Mouse (Mus musculus) myocyte (in vitro differentiated cells): ENCODE measurements around the gene Sds.

Experiments used
- CEBPB ChIP-seq: IDR thresholded peaks from 2 replicates; pipeline ENCODE4 v1.6.1; 2011; ENCODE audit warnings: mild to moderate bottlenecking, moderate library complexity; ENCODE audit not compliant: poor library complexity, insufficient read depth, severe bottlenecking
- E2F4 ChIP-seq: IDR thresholded peaks from one replicate; pipeline ENCODE4 v1.6.1; 2011; ENCODE audit warnings: mild to moderate bottlenecking, control low read depth, moderate library complexity; ENCODE audit not compliant: insufficient read depth
- MAX ChIP-seq: IDR thresholded peaks from one replicate; pipeline ENCODE4 v1.6.1; 2011; ENCODE audit warnings: low read depth, mild to moderate bottlenecking, control low read depth
- POLR2A ChIP-seq: IDR thresholded peaks from one replicate; pipeline ENCODE4 v1.6.1; 2011; ENCODE audit warnings: low read depth, mild to moderate bottlenecking, control low read depth, moderate library complexity; ENCODE audit not compliant: insufficient read length
- POLR2AphosphoS2 ChIP-seq: IDR thresholded peaks from one replicate; pipeline ENCODE4 v1.6.1; 2011; ENCODE audit warnings: low read depth, control low read depth; ENCODE audit not compliant: insufficient read length
- REST ChIP-seq: IDR thresholded peaks from one replicate; pipeline ENCODE4 v1.6.1; 2011; ENCODE audit warnings: mild to moderate bottlenecking, control low read depth, moderate library complexity; ENCODE audit not compliant: insufficient read depth, insufficient read length
- SRF ChIP-seq: IDR thresholded peaks from one replicate; pipeline ENCODE4 v1.6.1; 2011; ENCODE audit warnings: low read depth; ENCODE audit not compliant: control insufficient read depth, insufficient read length
- TCF12 ChIP-seq: IDR thresholded peaks from one replicate; pipeline ENCODE4 v1.6.1; 2011; ENCODE audit warnings: mild to moderate bottlenecking, control low read depth; ENCODE audit not compliant: poor library complexity, insufficient read depth, severe bottlenecking
- USF1 ChIP-seq: IDR thresholded peaks from one replicate; pipeline ENCODE4 v1.6.1; 2011; ENCODE audit warnings: low read depth, mild to moderate bottlenecking, control low read depth, moderate library complexity

DNA sequence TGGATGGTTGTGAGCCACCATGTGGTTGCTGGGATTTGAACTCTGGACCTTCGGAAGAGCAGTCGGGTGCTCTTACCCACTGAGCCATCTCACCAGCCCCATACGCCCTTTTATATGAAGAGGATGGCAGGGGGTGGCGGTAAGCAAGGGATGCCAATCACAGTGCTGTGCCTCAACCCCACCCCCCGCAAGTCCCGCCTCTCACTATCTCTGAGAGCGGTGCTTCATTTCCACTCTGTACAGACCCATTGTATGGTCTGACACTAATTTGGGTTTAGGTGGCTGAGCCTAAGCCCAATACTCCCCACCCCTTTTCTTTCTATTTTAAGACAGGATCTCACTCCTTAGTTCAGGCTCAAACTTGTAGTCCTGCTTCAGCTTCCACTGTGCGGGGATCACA, 465 bp upstream of the Sds start:
- TF ChIP-seq POLR2A, result no peak
- no peak for TF ChIP-seq REST
- TF ChIP-seq MAX, result no peak
- TF ChIP-seq E2F4, result no peak
- TF ChIP-seq USF1, result no peak
- no peak for TF ChIP-seq CEBPB
- no peak for TF ChIP-seq SRF
- no peak for TF ChIP-seq TCF12
- no peak for TF ChIP-seq POLR2AphosphoS2
